Mouse (Mus musculus) T-helper 1 cell (primary cell): ENCODE data around the gene Tbx15.

Experiments
- in situ Hi-C: fragments of 300-600 bp; cut with MboI, MseI; formaldehyde crosslinking; loops from one replicate; pipeline ENCODE4 v1.15.1; 2025; ENCODE audit warnings: high pct_unique_total_duplicates

Gene Tbx15

GRCm38 (mm10) chr3:99240213-99240720, at the start of gene Tbx15:
Gene Tbx15, plus strand, starts transcription at chr3:99240381.
- in situ Hi-C loops, result no loop called here

DNA sequence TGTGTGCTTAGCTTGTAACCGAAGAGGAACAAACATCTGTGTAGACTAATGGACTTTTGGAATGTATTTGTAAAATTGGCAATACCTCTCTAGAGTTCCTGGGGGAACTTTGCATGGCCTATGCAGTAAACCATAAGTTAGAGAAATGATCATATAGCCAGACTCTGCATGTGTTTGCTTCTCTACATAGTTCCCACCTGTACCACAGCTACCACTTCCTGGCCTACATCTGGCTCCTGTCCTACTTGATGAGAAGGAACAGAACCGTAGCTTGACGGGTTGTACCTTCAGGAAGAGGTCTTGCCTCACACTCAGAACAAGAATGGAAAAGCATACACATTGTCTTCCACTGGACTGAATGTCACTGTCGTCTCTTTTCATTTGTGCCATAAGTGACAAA, 46.6 kb upstream of the Tbx15 start:
- in situ Hi-C loops, result no loop called here

- in situ Hi-C loops, result no loop called here
Observed at GRCm38 (mm10) chr3:99203331-99203730, 36.9 kb upstream of the Tbx15 start.

- in situ Hi-C loops, result no loop called here
Observed at GRCm38 (mm10) chr3:99208416-99208815, 31.8 kb upstream of the Tbx15 start.

DNA sequence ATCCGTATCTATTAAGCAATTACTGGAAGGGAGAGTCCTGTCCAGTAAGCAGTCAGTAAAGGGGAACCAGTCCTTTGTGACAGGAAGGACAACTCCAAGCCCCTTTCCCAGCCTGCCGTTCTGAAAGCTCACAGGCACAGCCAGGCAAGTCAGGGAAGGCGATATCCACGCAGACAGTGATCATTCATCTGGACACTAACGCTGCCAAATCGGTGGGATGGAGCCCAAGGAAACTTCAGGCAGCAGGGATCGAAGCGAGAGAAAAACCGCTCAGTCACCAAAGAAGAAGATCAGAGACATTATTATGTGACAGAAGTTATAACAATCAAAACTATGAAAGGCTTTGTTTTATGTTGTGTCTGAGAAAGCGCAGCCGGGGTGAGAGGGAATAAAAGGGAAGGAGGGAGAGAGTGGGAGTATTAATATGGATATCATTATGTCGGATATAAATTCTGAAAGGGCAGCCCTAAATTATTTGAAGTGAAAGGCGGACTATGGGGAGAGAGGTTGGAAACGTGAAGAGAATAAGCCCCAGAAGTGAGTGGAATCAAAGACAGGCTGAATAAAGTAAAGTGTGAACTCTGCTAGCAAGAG, 29.0 kb upstream of the Tbx15 start:
- in situ Hi-C loops, result no loop called here

DNA sequence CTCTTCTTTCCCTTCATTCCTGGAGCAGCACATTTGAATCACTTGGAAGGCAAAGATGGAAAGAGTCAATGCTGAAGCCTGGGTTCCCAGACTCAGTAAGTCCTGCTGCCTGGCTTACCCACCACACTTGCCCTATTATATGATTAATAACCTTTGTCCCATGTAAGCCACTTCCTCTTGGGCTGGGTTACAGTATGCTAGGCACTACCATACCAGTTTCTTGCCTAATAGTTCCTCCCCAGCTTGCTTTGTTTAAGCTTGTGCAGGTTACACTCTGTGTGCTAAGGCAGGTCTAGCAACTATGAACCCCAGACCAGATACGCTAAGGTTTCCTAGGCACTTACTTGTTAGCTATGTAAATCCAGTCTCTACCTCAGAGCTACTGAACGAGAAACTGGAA, 12.4 kb upstream of the Tbx15 start:
- in situ Hi-C loops, result no loop called here

DNA sequence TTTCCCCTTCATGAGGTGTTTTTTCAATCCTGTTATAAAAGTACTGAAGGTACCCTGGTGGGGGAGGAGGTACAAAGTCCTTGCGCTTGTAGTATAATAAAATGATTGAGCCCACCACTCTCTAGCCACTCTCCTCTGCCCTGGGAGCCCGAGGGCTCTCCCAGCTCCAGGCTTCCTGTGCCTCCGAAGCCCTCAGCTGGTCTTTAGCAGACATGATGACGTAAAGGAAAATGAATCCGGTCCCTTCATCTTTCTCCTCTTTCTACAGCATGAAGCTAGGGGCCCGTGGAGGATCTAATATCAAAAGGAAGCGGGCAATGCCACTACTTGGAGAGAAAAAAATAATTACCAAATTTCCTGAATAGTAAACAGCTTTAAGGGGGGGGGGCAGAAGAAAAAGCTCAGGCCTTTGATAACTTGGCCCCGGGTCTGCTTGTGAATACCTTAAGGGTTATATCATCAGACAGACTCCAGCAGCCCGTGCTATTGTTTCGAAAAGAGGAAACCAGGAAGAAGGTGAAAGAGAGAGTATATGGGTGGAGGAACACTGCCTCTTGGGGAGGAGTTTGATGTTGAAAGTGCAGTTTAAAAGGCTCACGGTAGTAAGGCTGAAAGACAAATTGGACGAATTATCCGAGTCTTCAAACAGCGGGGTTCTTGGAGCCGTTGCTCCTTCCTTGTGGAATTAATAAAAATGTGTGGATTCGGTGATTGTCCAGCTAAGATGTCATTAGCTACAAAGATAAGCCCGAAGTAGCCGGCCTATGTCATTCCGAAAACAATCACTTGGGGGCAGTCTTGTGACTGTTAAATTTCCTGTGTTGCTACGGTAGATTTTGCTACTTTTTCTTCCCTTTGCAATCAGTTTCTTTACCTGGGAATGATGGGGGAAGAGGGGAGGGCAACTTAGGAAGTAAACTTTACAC, 6.5 kb upstream of the Tbx15 start:
- in situ Hi-C loops, result no loop called here

GRCm38 (mm10) chr3:99234319-99234869, 5.8 kb upstream of the Tbx15 start:
- in situ Hi-C loops, result no loop called here

- in situ Hi-C loops, result no loop called here
Observed at GRCm38 (mm10) chr3:99235116-99235803, 4.9 kb upstream of the Tbx15 start.

DNA sequence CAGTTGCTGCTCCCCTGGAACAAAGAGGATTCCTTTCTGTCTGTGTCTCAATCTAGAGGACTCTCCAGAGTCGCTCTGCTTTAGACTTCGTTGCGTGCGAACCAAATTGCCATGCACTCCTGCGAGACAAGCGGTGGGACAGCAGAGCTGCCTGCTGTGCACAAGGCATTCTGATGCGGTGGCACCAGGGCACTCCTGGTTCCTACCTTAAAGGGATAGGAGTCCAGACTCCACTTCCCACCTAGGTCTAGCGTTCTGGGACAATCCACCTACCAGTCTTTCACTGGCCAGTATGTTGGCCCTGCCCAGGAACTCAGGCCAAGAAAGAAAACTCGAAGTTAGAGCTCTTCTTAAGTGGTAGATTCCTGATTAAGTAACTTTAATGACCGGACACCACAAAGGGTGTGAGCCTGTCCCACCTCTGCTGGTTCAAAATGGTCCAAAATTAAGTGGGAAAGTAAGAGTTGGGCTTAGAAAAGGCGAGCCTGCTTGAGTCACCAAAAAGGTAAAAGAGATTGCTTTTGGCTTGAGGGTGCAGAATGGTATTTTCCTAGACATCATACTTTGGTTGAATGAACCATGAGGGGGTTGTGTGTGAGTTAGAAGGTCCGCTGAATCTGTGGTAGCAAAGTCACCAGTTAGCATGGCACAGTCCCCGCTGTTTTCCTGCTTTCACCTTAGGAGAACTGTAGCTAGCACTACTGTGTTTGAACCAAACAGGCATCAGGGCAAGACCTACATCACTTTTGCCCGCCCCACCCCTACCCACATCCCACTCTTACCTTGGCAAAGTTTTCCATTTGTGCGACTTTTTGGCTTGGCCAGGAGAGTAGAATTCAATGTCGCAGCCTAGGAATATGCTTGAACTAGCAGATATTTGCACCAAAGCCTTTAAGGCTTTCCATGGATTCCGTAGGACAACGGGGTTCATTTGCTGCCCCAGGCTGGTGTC, 4.1 kb upstream of the Tbx15 start:
- in situ Hi-C loops, result no loop called here

DNA sequence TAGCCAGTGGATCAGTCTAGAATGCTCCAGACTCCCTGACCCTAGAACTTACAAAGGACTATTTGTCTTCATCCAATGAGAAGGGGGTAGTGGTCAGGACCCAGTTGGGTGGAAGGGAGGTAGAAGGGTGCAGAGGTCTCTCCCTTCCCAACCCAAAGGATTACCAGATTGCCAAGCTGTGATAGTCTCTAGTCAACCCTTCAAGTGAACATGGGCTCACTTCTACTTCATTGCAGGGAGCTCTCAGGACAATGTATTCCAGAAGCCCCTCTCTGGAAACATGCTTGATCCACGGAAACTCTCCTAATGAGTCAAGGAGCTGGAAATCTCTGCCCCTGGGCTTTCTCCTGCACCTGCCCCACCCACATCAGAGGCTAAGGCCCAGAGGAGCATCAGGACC, 1.5 kb upstream of the Tbx15 start:
- in situ Hi-C loops, result no loop called here

- in situ Hi-C loops, result no loop called here
Observed at GRCm38 (mm10) chr3:99239301-99240045, 708 bp upstream of the Tbx15 start.

- in situ Hi-C loops, result no loop called here
Observed at GRCm38 (mm10) chr3:99240811-99241738, 894 bp downstream of the Tbx15 start.

DNA sequence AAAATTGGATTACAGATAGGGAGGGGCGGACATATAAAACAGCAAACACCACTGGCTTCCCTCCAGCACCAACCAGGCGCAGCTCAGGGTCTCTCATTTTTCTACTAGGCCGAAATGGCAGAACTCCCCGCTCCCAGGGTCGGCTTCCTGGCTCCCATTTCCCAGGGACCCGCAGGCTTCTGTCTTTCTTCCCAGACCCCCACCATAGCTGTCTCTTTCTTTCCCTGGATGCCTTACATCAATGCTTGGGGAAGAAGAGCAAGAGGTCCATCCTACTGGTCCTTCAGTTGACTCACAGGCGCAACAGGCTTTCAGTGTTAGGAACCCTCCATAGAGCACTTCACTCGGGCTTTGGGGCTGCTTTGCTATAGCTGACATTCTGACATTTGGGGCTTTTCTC, 2.3 kb downstream of the Tbx15 start:
- in situ Hi-C loops, result no loop called here

DNA sequence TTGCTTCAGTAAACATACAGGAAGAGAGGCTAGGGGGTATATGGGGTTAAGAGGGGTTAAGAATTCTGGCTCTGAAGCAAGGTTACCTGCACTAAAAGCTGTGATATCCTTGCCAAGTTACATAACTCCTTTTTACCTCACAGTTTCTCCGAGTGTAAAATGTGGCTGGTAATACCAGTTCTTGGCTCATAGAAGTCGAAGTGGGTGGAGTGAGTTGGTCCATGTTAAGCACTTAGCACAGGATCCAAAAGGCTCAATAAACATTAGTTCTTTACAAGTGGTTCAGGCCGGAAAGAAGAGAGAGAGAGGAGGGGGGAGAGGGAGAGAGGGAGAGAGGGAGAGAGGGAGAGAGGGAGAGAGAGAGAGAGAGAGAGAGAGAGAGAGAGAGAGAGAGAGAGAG, 5.2 kb downstream of the Tbx15 start:
- in situ Hi-C loops, result no loop called here

DNA sequence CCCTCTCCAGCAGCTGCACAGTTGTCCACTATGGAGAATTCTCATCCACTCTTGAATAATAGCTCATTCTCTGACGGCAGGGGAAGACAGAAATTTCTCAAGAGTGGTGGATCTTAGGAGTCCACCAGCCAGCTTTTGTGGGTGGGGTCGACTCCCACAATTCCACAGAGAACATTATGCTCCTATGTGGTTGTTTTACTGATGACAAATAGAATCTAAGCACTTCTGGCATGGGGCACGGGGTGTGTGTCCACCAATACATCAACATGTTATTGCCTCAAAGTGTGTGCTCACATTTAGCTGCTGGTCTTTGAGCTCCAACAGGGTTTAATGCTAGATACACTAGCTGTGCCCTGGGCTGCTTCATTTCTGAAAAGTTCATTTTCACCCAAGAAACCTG, 6.4 kb downstream of the Tbx15 start:
- in situ Hi-C loops, result no loop called here

DNA sequence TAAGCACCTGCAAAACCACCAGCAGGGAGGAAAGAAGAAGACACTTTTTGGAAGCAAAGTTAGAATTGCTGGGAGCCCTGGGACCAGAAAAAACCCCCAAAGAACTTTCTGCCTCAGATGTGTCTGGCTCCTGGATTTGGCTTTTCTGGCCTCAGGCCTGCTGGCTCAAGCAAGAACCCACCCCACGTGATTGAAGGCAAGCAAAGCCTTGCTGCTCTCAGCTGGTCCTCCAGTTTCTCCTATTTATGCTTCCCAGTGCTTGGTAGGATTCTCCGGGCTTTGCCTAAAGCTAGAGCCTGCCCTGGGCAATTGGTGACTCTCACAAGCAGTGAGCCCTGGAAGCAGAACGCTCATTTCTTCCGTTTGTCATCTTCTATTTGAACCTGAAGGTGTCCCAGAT, 7.4 kb downstream of the Tbx15 start:
- in situ Hi-C loops, result no loop called here

- in situ Hi-C loops, result no loop called here
Observed at GRCm38 (mm10) chr3:99247996-99248801, 8.0 kb downstream of the Tbx15 start.
